Mouse (Mus musculus): Measurements from ENCODE around the gene Cdc42bpa. TPM values are rescaled to one million over a fixed set of nuclear protein-coding genes. Genes with fewer than 3 reads are reported as not detected.

Gene Cdc42bpa
- polyA plus RNA-seq, 1 experiment from 2014 or later: 3.3 TPM

GRCm38 (mm10) chr1:180192866-180193265, 232.6 kb downstream of the Cdc42bpa start:
- H3K27ac ChIP-seq: no peak overlapping the region
- H3K4me3 ChIP-seq (ENCODE audit: inconsistent target): no peak overlapping the region
- H3K36me3 ChIP-seq (ENCODE audit: inconsistent target): no peaks in the 10 kb centered on the region
- no peaks in the 10 kb centered on the region for H3K79me2 ChIP-seq (ENCODE audit: inconsistent target)
- WGBS (ENCODE audit: missing documents): 20% methylated on average over 4 of the region's 4 CpGs

- no peak overlapping the region for H3K27ac ChIP-seq
- no peaks in the 10 kb centered on the region for H3K36me3 ChIP-seq (ENCODE audit: inconsistent target)
- no peak overlapping the region for H3K4me3 ChIP-seq (ENCODE audit: inconsistent target)
- 81% methylated on average over 6 of the region's 8 CpGs for WGBS (ENCODE audit: missing documents)
- no peaks in the 10 kb centered on the region for H3K79me2 ChIP-seq (ENCODE audit: inconsistent target)
Measured at GRCm38 (mm10) chr1:180193391-180193935, 233.2 kb downstream of the Cdc42bpa start.

GRCm38 (mm10) chr1:180194048-180194447, 233.8 kb downstream of the Cdc42bpa start:
- no peak overlapping the region for H3K4me3 ChIP-seq (ENCODE audit: inconsistent target)
- WGBS (ENCODE audit: missing documents): 87% methylated on average over 7 of the region's 9 CpGs
- H3K36me3 ChIP-seq (ENCODE audit: inconsistent target): no peaks in the 10 kb centered on the region
- H3K79me2 ChIP-seq (ENCODE audit: inconsistent target): no peaks in the 10 kb centered on the region
- no peak overlapping the region for H3K27ac ChIP-seq

DNA sequence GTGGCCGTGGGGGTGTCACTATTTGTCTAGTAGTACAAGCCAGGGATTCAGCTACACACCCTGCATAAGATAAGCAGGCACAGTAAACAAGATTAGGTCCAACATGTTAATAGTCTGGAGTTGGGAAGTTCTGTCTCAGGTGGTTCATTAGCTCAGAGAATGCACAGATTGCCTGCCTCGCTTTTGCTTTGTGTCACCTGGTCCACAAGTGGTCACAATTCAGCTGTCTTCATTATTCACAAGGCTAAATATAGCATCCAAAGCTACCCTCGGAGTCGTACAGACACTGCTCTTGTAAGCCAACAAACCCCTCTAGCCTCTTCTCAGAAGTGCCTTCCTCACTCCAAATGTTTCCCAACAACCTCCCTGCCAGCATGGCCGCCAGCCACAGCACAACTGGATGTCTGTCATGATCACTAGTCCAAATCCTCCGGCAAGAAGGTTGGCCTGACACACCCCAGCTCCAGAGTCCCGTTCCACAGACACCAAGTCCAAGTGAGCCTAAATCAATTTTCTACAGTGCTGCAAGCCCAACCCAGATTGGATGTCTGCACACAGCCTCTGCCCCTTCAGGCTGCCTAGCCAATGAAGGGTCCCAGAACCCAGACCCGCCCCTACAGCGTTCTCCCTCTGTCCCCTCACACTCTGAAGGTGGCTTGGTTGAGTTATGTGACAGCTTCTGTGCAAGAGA, 234.7 kb downstream of the Cdc42bpa start:
- no peak overlapping the region for H3K27ac ChIP-seq
- WGBS (ENCODE audit: missing documents): 21% methylated on average over 9 of the region's 9 CpGs
- H3K36me3 ChIP-seq (ENCODE audit: inconsistent target): no peaks in the 10 kb centered on the region

DNA sequence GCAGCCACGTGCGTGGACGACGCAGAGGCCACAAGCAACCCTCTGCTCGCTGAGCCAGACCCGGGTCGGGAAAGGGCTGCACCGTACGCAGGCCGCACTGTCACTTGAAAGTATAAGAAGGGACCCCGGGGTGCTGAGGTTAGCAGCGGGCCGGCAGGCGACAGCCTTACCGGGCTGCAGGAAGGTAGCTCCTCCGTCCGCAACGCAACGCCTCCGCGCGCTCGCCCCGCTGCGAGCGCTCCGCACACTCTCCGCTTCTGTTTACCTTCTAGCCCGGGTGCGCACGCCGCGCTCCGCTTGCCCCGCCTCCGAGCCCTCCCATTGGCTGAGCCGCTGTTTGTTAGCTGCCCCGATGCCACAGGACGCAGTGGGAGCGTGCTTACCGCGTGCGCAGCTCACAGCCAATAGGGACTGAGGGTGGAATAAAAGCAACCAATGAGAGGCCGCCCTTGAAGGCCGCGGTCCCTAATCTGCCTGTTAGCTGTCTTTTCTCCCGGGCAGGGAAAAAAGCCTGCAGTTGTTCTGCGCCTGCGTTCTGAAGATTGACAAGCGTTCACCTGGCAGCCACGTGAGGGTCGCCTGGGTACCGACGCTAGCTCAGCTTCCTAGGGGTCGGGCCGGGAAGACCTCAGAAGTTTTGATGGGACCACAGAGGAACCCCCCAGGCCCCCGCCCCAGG, 235.6 kb downstream of the Cdc42bpa start:
- 1% methylated on average over 57 of the region's 57 CpGs for WGBS (ENCODE audit: missing documents)
- Histone ChIP-seq H3K27ac (no peak overlapping the region), H3K79me2 (ENCODE audit: inconsistent target) (no peaks in the 10 kb centered on the region), H3K36me3 (ENCODE audit: inconsistent target) (no peaks in the 10 kb centered on the region), H3K4me3 (ENCODE audit: inconsistent target) (peak overlapping the region; percentile 46)

More for the DNA sequence above, 234.7 kb downstream of the Cdc42bpa start:
- H3K4me3 ChIP-seq (ENCODE audit: inconsistent target): peak overlapping the region; percentile 46
- H3K79me2 ChIP-seq (ENCODE audit: inconsistent target): no peaks in the 10 kb centered on the region

GRCm38 (mm10) chr1:180196508-180196907, 236.2 kb downstream of the Cdc42bpa start:
- H3K4me3 ChIP-seq (ENCODE audit: inconsistent target): peak overlapping the region; percentile 11; the same call in 1 of the 2 replicates
- WGBS (ENCODE audit: missing documents): 91% methylated on average over 9 of the region's 9 CpGs
- H3K79me2 ChIP-seq (ENCODE audit: inconsistent target): no peaks in the 10 kb centered on the region
- no peak overlapping the region for H3K27ac ChIP-seq
- H3K36me3 ChIP-seq (ENCODE audit: inconsistent target): no peaks in the 10 kb centered on the region

- Histone ChIP-seq H3K4me3 (ENCODE audit: inconsistent target) (no peak overlapping the region), H3K27ac (no peak overlapping the region), H3K36me3 (ENCODE audit: inconsistent target) (no peaks in the 10 kb centered on the region), H3K79me2 (ENCODE audit: inconsistent target) (no peaks in the 10 kb centered on the region)
- 93% methylated on average over 3 of the region's 3 CpGs for WGBS (ENCODE audit: missing documents)
Measured at GRCm38 (mm10) chr1:180197956-180198355, 237.7 kb downstream of the Cdc42bpa start.

GRCm38 (mm10) chr1:180198959-180199714, 238.9 kb downstream of the Cdc42bpa start, which contains the start of gene Coq8a:
Gene Coq8a, minus strand, starts transcription at chr1:180199602.
- WGBS (ENCODE audit: missing documents): 56% methylated on average over 4 of the region's 4 CpGs
- Histone ChIP-seq H3K79me2 (ENCODE audit: inconsistent target) (no peaks in the 10 kb centered on the region), H3K36me3 (ENCODE audit: inconsistent target) (no peaks in the 10 kb centered on the region), H3K27ac (no peak within 1 kb of the TSS), H3K4me3 (ENCODE audit: inconsistent target) (no peak within 1 kb of the TSS)

GRCm38 (mm10) chr1:180199715-180200050, 239.4 kb downstream of the Cdc42bpa start:
- Histone ChIP-seq H3K27ac (no peak overlapping the region), H3K36me3 (ENCODE audit: inconsistent target) (no peaks in the 10 kb centered on the region), H3K79me2 (ENCODE audit: inconsistent target) (no peaks in the 10 kb centered on the region), H3K4me3 (ENCODE audit: inconsistent target) (no peak overlapping the region)
- WGBS (ENCODE audit: missing documents): 51% methylated on average over 4 of the region's 4 CpGs

DNA sequence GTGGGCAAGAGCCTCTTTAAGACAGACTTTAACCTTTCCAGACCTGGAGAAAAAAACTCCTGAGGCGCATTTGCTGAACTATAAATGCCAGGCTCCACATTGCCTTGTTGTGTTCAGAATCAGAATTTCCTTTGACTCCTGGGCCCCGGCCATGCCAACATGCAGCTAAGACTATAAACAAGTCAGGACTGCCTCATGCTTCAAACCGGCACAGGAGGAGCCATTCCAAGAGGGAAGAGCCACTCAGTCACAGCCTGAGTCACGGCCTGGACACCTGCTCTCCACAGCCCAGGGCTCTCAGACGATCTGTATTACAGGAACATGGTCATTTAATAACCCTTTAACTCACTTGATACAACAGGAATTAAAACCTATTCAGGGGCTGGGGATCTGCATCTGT, 240.4 kb downstream of the Cdc42bpa start:
- no peaks in the 10 kb centered on the region for H3K79me2 ChIP-seq (ENCODE audit: inconsistent target)
- no peak overlapping the region for H3K4me3 ChIP-seq (ENCODE audit: inconsistent target)
- H3K36me3 ChIP-seq (ENCODE audit: inconsistent target): no peaks in the 10 kb centered on the region
- 93% methylated on average over 5 of the region's 5 CpGs for WGBS (ENCODE audit: missing documents)
- H3K27ac ChIP-seq: no peak overlapping the region

DNA sequence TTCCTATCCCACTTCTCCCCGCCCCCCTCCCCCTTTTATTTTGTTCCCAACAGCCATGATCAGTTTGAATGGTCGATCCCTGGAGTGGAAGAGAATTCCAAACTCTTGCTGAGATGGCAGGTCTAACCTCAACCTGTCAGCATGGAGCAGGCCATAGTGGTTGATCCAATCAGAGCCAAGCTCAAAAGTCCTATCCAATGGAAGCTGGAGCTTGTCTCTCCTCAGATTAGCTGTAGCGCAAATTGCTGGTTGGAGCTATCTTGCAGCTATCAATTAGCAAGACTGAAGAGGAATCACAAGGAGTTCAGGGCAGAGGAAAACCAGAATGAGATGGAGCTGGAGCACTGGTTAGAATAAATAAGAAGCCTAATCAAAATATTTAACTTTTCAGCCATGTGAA, 248.1 kb downstream of the Cdc42bpa start:
- no peak overlapping the region for H3K27ac ChIP-seq
- 89% methylated on average over 3 of the region's 3 CpGs for WGBS (ENCODE audit: missing documents)
- no peaks in the 10 kb centered on the region for H3K79me2 ChIP-seq (ENCODE audit: inconsistent target)
- H3K36me3 ChIP-seq (ENCODE audit: inconsistent target): no peaks in the 10 kb centered on the region
- no peak overlapping the region for H3K4me3 ChIP-seq (ENCODE audit: inconsistent target)

GRCm38 (mm10) chr1:180210031-180210432, 249.8 kb downstream of the Cdc42bpa start:
- Histone ChIP-seq H3K36me3 (ENCODE audit: inconsistent target) (no peaks in the 10 kb centered on the region), H3K27ac (no peak overlapping the region), H3K79me2 (ENCODE audit: inconsistent target) (no peaks in the 10 kb centered on the region), H3K4me3 (ENCODE audit: inconsistent target) (no peak overlapping the region)
- WGBS (ENCODE audit: missing documents): 76% methylated on average over 4 of the region's 4 CpGs

- WGBS (ENCODE audit: missing documents): 86% methylated on average over 9 of the region's 9 CpGs
- Histone ChIP-seq H3K27ac (no peak overlapping the region), H3K36me3 (ENCODE audit: inconsistent target) (no peaks in the 10 kb centered on the region), H3K4me3 (ENCODE audit: inconsistent target) (no peak overlapping the region), H3K79me2 (ENCODE audit: inconsistent target) (no peaks in the 10 kb centered on the region)
Measured at GRCm38 (mm10) chr1:180210781-180211271, 250.6 kb downstream of the Cdc42bpa start.

DNA sequence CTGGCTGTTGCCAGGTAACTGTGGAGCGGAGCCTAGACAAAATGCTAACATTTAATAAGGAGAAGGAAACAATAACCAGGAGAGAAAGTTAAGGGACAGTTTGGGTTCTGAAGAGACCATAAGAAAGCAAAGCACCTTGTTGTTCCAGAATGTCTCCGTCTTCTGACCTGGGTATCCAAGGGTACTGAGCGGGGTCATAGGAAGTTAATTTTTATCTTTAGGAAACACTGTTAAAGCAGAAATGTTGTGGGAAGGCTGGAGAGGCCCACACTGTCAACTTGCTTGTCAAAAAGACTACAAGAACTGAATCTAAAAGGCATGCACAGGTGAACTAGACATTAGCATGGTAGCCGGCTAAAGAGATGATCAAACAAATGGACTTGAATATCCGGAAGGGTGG, 252.6 kb downstream of the Cdc42bpa start:
- Histone ChIP-seq H3K36me3 (ENCODE audit: inconsistent target) (no peaks in the 10 kb centered on the region), H3K27ac (no peak overlapping the region), H3K79me2 (ENCODE audit: inconsistent target) (no peaks in the 10 kb centered on the region), H3K4me3 (ENCODE audit: inconsistent target) (no peak overlapping the region)
- 66% methylated on average over 5 of the region's 5 CpGs for WGBS (ENCODE audit: missing documents)

Measured in macrophage (primary cell).